10 mouse cellular contexts compared by ENCODE assay signal in genomic region chr17:86302861-86303331, GRCm38 (mm10).
A peak's percentile ranks its signal among the peaks of the same experiment; 100 is the strongest.
DNase-seq lines count a peak whose midpoint lies in the region; ATAC-seq lines count a peak whose summit lies in the region.
"Had no signal": no experiment of that assay in that cellular context is flagged by ENCODE, and none has a peak within 500 bp of the region (broad histone marks: within the 10 kb centered on the region; RNA-seq: fewer than 3 reads in every experiment).

No protein-coding gene starts in this region.

- no peak overlapping the region for H3K4me2 ChIP-seq in liver, embryonic 16.5 days (ENCODE audit: low read depth, low read length)
- H3K4me2 ChIP-seq: hindbrain, embryonic 15.5 days had no signal

- H3K9me3 ChIP-seq in liver, embryonic 16.5 days (replicated peaks; ENCODE audit: control insufficient read depth, low read length): no peaks in the 10 kb centered on the region
- H3K9me3 ChIP-seq: hindbrain, embryonic 15.5 days had no signal

- H3K36me3 ChIP-seq in liver, embryonic 16.5 days (ENCODE audit: control insufficient read depth, insufficient read depth): no peaks in the 10 kb centered on the region
- H3K36me3 ChIP-seq: hindbrain, embryonic 15.5 days had no signal

- H3K27me3 ChIP-seq in liver, embryonic 16.5 days (ENCODE audit: control insufficient read depth, insufficient read depth, low read depth, low read length): no peaks in the 10 kb centered on the region
- H3K27me3 ChIP-seq: hindbrain, embryonic 15.5 days; Patski had no signal

- H3K4me3 ChIP-seq in liver, embryonic 16.5 days (ENCODE audit: low read depth, low read length): no peak overlapping the region
- H3K4me3 ChIP-seq: hindbrain, embryonic 15.5 days had no signal

- H3K4me1 ChIP-seq in liver, embryonic 16.5 days (ENCODE audit: control insufficient read depth, low read depth, low read length): peaks cover 43% of the 10 kb centered on the region

- 55% methylated on average over 14 of the region's 14 CpGs for WGBS in liver, embryonic 16.5 days (ENCODE audit: insufficient replicate concordance)

- DNase-seq in adrenal gland, adult 2 months: peak; percentile 55
- no peak for DNase-seq in adrenal gland, adult 18-20 months (ENCODE audit: low spot score in 2 of 2)
- DNase-seq in heart, adult 18-20 months: peak; percentile 56 to 60
- peak; percentile 54 for DNase-seq in kidney, adult 9 months
- no peak for DNase-seq in frontal cortex, postnatal 25 days (ENCODE audit: low spot score in 2 of 2)
- no peak for DNase-seq in spleen, adult 12 weeks (ENCODE audit: low spot score)

- H3K9ac ChIP-seq in liver, embryonic 16.5 days (ENCODE audit: low read depth, low read length): no peak overlapping the region
- H3K9ac ChIP-seq: hindbrain, embryonic 15.5 days had no signal

- peak overlapping the region; percentile 58; the same call in 1 of the 2 replicates for H3K27ac ChIP-seq in liver, embryonic 16.5 days (ENCODE audit: low read length)
- H3K27ac ChIP-seq: hindbrain, embryonic 15.5 days had no signal

- ATAC-seq in liver, embryonic 16.5 days (ENCODE audit: low read depth): 0 out of 2 replicates have a peak, but pooled peaks have one; percentile 18
- no peak for ATAC-seq in inflammation-experienced regulatory T-cells, adult 6 months
- ATAC-seq: Patski had no signal

Comparison
In these comparisons a context has a peak if more than half of its experiments do, and no peak if none do; other contexts are left out.
1. DNase-seq: peak in adrenal gland, adult 2 months (single experiment), heart, adult 18-20 months (2 of 2) and kidney, adult 9 months (single experiment); none in adrenal gland, adult 18-20 months (0 of 2), frontal cortex, postnatal 25 days (0 of 2) and spleen, adult 12 weeks (single experiment).